Mouse (Mus musculus) limb, embryonic 10.5 days (tissue): ENCODE results near the gene Xylt2. TPM values are rescaled to one million over a fixed set of nuclear protein-coding genes. Genes with fewer than 3 reads are reported as not detected.
"Not testable (repeated sequence)": the region's sequence is repeated elsewhere in the genome, so short reads cannot be mapped to it uniquely, and the experiment has no call there.

Source experiments
- DNase-seq: peaks from one replicate; pipeline ENCODE4 v3.0.0-alpha.2; 2017; ENCODE audit warnings: low spot score
- H3K27ac ChIP-seq: fragments of 300-500 bp; sonication (generic); 2 replicates; pipeline ENCODE4 v1.5.1; 2016; ENCODE audit warnings: mild to moderate bottlenecking
- H3K27me3 ChIP-seq: fragments of 300-500 bp; sonication (generic); 2 replicates; pipeline ENCODE4 v1.6.1; 2016; ENCODE audit warnings: low read depth, mild to moderate bottlenecking; ENCODE audit not compliant: poor library complexity, severe bottlenecking
- H3K36me3 ChIP-seq: fragments of 300-500 bp; sonication (generic); 2 replicates; pipeline ENCODE4 v1.6.1; 2016; ENCODE audit warnings: mild to moderate bottlenecking, moderate library complexity
- H3K4me1 ChIP-seq: fragments of 300-500 bp; sonication (generic); 2 replicates; pipeline ENCODE4 v1.6.1; 2016
- H3K4me3 ChIP-seq: fragments of 300-500 bp; sonication (generic); 2 replicates; pipeline ENCODE4 v1.5.1; 2016; ENCODE audit warnings: mild to moderate bottlenecking, moderate library complexity
- H3K9me3 ChIP-seq: fragments of 300-500 bp; sonication (generic); replicated peaks from 2 replicates; pipeline ENCODE4 v1.6.1; 2016; ENCODE audit warnings: mild to moderate bottlenecking
- WGBS: fragments of 180-500 bp; shearing (Covaris S2); methylation state at CpG from one replicate; pipeline ENCODE4 v1.1.7; 2016; 5-methylcytosine and 5-hydroxymethylcytosine counted together
- polyA plus RNA-seq: library from polyadenylated mRNA; unstranded; fragments of >200 nt; fragmentation: Nextera tagmentation; extraction: Ambion mirVana; gene quantifications from 2 replicates; pipeline ENCODE4 v1.2.1, GENCODE M21; 2016

Xylt2 gene
- polyA plus RNA-seq, 1 experiment from 2014 or later = 21.0 TPM

GRCm38 (mm10) chr11:94665281-94665680, 12.0 kb downstream of the Xylt2 start:
- H3K27ac ChIP-seq = no peak overlapping the region
- 93% methylated on average over 6 of the region's 6 CpGs for WGBS
- H3K36me3 ChIP-seq = peaks cover 98% of the 10 kb centered on the region
- H3K4me3 ChIP-seq = no peak overlapping the region
- H3K4me1 ChIP-seq = no peaks in the 10 kb centered on the region
- H3K27me3 ChIP-seq = no peaks in the 10 kb centered on the region
- H3K9me3 ChIP-seq = no peaks in the 10 kb centered on the region
- DNase-seq = no peak

- no peak overlapping the region for H3K27ac ChIP-seq
- H3K4me1 ChIP-seq = no peaks in the 10 kb centered on the region
- H3K36me3 ChIP-seq = peaks cover 95% of the 10 kb centered on the region
Measured at GRCm38 (mm10) chr11:94661344-94661743, 16.0 kb downstream of the Xylt2 start.

GRCm38 (mm10) chr11:94653663-94654436, 23.5 kb downstream of the Xylt2 start, which contains the start of the genes Mrpl27 and Eme1:
TSS of gene Mrpl27 (plus strand) at chr11:94653767.
TSS of gene Eme1 (minus strand) at chr11:94653964.
- Histone ChIP-seq H3K4me1 (peaks cover 14% of the 10 kb centered on the region), H3K9me3 (no peaks in the 10 kb centered on the region), H3K36me3 (peaks cover 62% of the 10 kb centered on the region), H3K27me3 (no peaks in the 10 kb centered on the region), H3K4me3 (peak within 1 kb of the TSS; percentile 71), H3K27ac (peak within 1 kb of the TSS; percentile 93)
- 2% methylated on average over 32 of the region's 32 CpGs for WGBS
- peak; percentile 86 for DNase-seq

More at GRCm38 (mm10) chr11:94661344-94661743, 16.0 kb downstream of the Xylt2 start:
- no peak for DNase-seq
- Histone ChIP-seq H3K9me3 (no peaks in the 10 kb centered on the region), H3K27me3 (no peaks in the 10 kb centered on the region), H3K4me3 (no peak overlapping the region)
- WGBS = 75% methylated on average over 1 of the region's 1 CpGs

GRCm38 (mm10) chr11:94652973-94653372, 24.3 kb downstream of the Xylt2 start:
- Histone ChIP-seq H3K36me3 (peaks cover 62% of the 10 kb centered on the region), H3K27me3 (no peaks in the 10 kb centered on the region), H3K9me3 (no peaks in the 10 kb centered on the region), H3K4me3 (peak overlapping the region; percentile 71), H3K27ac (peak overlapping the region; percentile 93; the same call in 1 of the 2 replicates), H3K4me1 (peaks cover 14% of the 10 kb centered on the region)
- DNase-seq = no peak
- WGBS = 55% methylated on average over 8 of the region's 8 CpGs

GRCm38 (mm10) chr11:94651241-94651640, 26.1 kb downstream of the Xylt2 start:
- H3K4me3 ChIP-seq, DNase-seq, H3K27ac ChIP-seq, H3K27me3 ChIP-seq, H3K9me3 ChIP-seq: not testable (repeated sequence)
- WGBS = 98% methylated on average over 7 of the region's 7 CpGs
- peaks cover 63% of the 10 kb centered on the region for H3K36me3 ChIP-seq
- H3K4me1 ChIP-seq = peaks cover 14% of the 10 kb centered on the region

- WGBS = 94% methylated on average over 4 of the region's 4 CpGs
- no peak for DNase-seq
- Histone ChIP-seq H3K27ac (no peak overlapping the region), H3K4me1 (no peaks in the 10 kb centered on the region), H3K36me3 (peaks cover 96% of the 10 kb centered on the region), H3K27me3 (no peaks in the 10 kb centered on the region), H3K4me3 (no peak overlapping the region), H3K9me3 (no peaks in the 10 kb centered on the region)
Measured at GRCm38 (mm10) chr11:94646457-94646856, 30.9 kb downstream of the Xylt2 start.

GRCm38 (mm10) chr11:94644461-94645219, 32.7 kb downstream of the Xylt2 start:
- H3K4me1 ChIP-seq = no peaks in the 10 kb centered on the region
- peaks cover 98% of the 10 kb centered on the region for H3K36me3 ChIP-seq
- 87% methylated on average over 8 of the region's 8 CpGs for WGBS
- no peaks in the 10 kb centered on the region for H3K27me3 ChIP-seq
- no peak overlapping the region for H3K4me3 ChIP-seq
- no peak overlapping the region for H3K27ac ChIP-seq
- no peaks in the 10 kb centered on the region for H3K9me3 ChIP-seq
- no peak for DNase-seq

GRCm38 (mm10) chr11:94634431-94634830, 42.9 kb downstream of the Xylt2 start:
- peaks cover 15% of the 10 kb centered on the region for H3K4me1 ChIP-seq
- H3K4me3 ChIP-seq = no peak overlapping the region
- WGBS = 88% methylated on average over 5 of the region's 5 CpGs
- no peaks in the 10 kb centered on the region for H3K27me3 ChIP-seq
- DNase-seq = no peak
- H3K27ac ChIP-seq = no peak overlapping the region
- peaks cover 83% of the 10 kb centered on the region for H3K36me3 ChIP-seq
- no peaks in the 10 kb centered on the region for H3K9me3 ChIP-seq

GRCm38 (mm10) chr11:94632988-94633387, 44.3 kb downstream of the Xylt2 start:
- WGBS = 88% methylated on average over 8 of the region's 8 CpGs
- no peak overlapping the region for H3K27ac ChIP-seq
- no peaks in the 10 kb centered on the region for H3K27me3 ChIP-seq
- H3K4me1 ChIP-seq = peaks cover 15% of the 10 kb centered on the region
- no peak overlapping the region for H3K4me3 ChIP-seq
- H3K9me3 ChIP-seq = no peaks in the 10 kb centered on the region
- peaks cover 69% of the 10 kb centered on the region for H3K36me3 ChIP-seq
- no peak for DNase-seq

GRCm38 (mm10) chr11:94631969-94632368, 45.3 kb downstream of the Xylt2 start:
- H3K36me3 ChIP-seq = peaks cover 58% of the 10 kb centered on the region

GRCm38 (mm10) chr11:94630199-94631011, 46.9 kb downstream of the Xylt2 start:
- Histone ChIP-seq H3K27ac (peak overlapping the region; percentile 89), H3K4me3 (peak overlapping the region; percentile 95), H3K9me3 (no peaks in the 10 kb centered on the region), H3K36me3 (peaks cover 43% of the 10 kb centered on the region), H3K4me1 (peaks cover 15% of the 10 kb centered on the region), H3K27me3 (no peaks in the 10 kb centered on the region)
- WGBS = 15% methylated on average over 26 of the region's 26 CpGs
- peak; percentile 47 for DNase-seq

More at GRCm38 (mm10) chr11:94631969-94632368, 45.3 kb downstream of the Xylt2 start:
- H3K27me3 ChIP-seq = no peaks in the 10 kb centered on the region
- no peak overlapping the region for H3K27ac ChIP-seq
- H3K9me3 ChIP-seq = no peaks in the 10 kb centered on the region
- DNase-seq = no peak
- H3K4me3 ChIP-seq = no peak overlapping the region
- WGBS = 96% methylated on average over 5 of the region's 5 CpGs
- peaks cover 15% of the 10 kb centered on the region for H3K4me1 ChIP-seq

GRCm38 (mm10) chr11:94629884-94630198, 47.5 kb downstream of the Xylt2 start:
- WGBS = 0% methylated on average over 28 of the region's 28 CpGs
- Histone ChIP-seq H3K27me3 (no peaks in the 10 kb centered on the region), H3K36me3 (peaks cover 37% of the 10 kb centered on the region), H3K4me1 (peaks cover 15% of the 10 kb centered on the region), H3K9me3 (no peaks in the 10 kb centered on the region), H3K4me3 (peak overlapping the region; percentile 95), H3K27ac (peak overlapping the region; percentile 89)
- no peak for DNase-seq
